Mouse (Mus musculus): Measurements from ENCODE around the gene Pde5a. TPM values are rescaled to one million over a fixed set of nuclear protein-coding genes. Genes with fewer than 3 reads are reported as not detected.

Pde5a gene
- total RNA-seq, 2 experiments from 2014 or later = 6.1 to 8.3 TPM

DNA sequence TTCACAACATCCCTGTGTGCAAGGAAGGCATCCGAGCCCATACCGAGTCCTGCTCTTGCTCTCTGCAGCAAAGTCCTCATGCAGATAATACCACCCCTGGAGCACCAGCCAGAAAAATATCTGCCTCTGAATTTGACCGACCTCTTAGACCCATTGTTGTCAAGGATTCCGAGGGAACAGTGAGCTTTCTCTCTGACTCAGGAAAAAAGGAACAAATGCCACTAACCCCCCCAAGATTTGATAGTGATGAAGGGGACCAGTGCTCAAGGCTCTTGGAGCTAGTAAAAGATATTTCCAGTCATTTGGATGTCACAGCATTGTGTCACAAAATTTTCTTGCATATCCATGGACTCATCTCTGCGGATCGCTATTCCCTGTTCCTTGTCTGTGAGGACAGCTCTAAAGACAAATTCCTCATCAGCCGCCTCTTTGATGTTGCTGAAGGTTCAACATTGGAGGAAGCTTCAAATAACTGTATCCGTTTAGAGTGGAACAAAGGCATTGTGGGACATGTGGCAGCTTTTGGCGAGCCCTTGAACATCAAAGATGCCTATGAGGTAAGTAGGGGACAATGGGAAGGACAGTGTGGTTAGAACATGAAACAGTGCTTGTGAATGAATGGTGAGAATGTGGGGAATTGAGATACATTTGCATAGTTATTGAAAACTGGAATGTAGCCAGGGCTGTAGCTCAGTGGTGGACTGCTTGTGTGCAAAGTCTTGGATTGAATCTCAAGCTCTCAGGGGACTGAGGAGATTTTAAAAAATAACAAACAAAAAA, 19.4 kb downstream of the Pde5a start:
- intact Hi-C loops (cut with DNase I; ENCODE audit: low total_unique reads) = no loop called here
- DNase-seq = no peak

GRCm38 (mm10) chr3:122763240-122763761, 34.6 kb downstream of the Pde5a start:
- intact Hi-C loops (cut with DNase I; ENCODE audit: low total_unique reads) = no loop called here
- DNase-seq = no peak

GRCm38 (mm10) chr3:122763768-122764167, 35.0 kb downstream of the Pde5a start:
- intact Hi-C loops (cut with DNase I; ENCODE audit: low total_unique reads) = no loop called here
- DNase-seq = no peak

DNA sequence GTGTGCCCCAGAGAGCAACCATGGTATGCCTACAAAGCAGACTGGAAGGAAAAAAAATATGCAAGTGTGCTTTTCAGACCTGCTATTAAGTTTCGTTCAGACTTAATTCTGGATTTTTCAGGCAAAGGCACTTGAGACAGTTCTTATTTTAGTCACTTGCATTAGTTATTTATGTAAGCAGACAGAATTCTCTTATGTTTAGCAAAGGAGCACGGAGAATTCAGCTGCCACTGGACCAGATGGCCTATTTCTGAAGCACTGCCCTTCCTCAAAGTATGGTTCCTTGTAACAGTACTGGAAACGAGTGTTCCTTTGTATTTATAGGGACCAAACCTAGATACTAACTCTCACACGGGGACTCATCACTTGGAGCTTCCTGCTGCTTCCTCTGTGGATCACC, 38.2 kb downstream of the Pde5a start:
- DNase-seq = no peak
- intact Hi-C loops (cut with DNase I; ENCODE audit: low total_unique reads) = no loop called here

DNA sequence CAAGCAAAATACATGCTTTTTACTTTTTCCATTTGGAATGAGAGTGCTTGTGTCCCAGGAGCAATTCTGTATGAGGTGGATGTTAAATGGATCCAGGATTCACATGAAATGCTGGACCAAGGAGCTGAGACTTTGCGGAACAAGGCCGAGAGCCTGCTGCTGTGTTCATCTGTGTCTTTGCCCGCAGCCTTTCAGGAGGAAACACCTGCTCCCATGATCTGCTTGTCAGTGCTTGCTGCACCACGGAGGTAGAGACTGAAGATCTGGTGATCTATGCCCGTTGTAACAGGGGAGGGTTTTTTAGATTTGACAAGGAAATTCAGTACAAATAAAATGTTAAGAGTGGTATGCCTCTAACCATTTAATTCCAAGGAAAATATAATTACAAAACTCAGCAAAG, 39.1 kb downstream of the Pde5a start:
- intact Hi-C loops (cut with DNase I; ENCODE audit: low total_unique reads) = no loop called here

GRCm38 (mm10) chr3:122781417-122781816, 52.7 kb downstream of the Pde5a start:
- DNase-seq = no peak
- intact Hi-C loops (cut with DNase I; ENCODE audit: low total_unique reads) = loop anchor here (5.0 kb wide), 1 partner anchor 134 kb away; no protein-coding TSS in a partner anchor

More for the DNA sequence above, 39.1 kb downstream of the Pde5a start:
- DNase-seq = no peak

DNA sequence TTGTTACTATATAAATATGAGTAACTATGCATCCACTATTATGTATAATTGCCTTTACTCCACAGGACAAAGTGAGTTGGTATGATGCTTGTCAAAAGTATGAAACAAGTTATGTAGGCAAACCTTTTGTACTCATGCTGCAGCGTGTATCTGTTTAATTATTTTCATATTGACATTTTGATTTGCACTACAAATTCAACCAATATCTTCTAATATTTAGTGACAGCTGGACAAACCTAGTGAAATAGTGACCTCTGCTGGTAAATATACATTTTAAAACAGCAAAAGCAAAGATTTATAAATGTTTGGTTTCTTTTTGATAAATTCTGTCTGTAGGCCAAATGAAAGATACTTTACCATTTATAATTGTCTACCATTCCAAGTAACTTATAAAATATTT, 55.5 kb downstream of the Pde5a start:
- intact Hi-C loops (cut with DNase I; ENCODE audit: low total_unique reads) = loop anchor here (5.0 kb wide), 1 partner anchor 137 kb away; no protein-coding TSS in a partner anchor
- DNase-seq = no peak

- DNase-seq = no peak
- intact Hi-C loops (cut with DNase I; ENCODE audit: low total_unique reads) = no loop called here
Observed at GRCm38 (mm10) chr3:122788314-122788713, 59.6 kb downstream of the Pde5a start.

DNA sequence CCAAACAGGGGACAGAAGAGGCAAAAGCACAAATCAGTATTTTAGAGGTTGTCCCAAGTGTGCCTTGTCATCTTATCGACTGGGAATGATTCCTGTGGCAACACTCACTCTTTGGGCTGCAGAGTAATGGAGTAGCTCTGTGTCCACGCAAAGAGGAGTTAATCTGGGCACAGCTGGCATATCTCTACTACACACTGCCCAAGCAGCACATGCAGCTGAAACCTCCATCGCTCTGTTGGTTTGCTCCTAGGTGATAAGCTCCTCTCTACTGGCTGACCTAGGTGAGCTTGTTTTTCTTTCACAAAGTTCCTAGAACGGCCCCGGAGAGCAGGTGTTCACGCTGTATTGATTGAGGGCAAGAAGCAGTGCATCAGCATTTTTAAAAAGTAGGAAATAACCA, 60.8 kb downstream of the Pde5a start:
- no peak for DNase-seq
- intact Hi-C loops (cut with DNase I; ENCODE audit: low total_unique reads) = no loop called here

DNA sequence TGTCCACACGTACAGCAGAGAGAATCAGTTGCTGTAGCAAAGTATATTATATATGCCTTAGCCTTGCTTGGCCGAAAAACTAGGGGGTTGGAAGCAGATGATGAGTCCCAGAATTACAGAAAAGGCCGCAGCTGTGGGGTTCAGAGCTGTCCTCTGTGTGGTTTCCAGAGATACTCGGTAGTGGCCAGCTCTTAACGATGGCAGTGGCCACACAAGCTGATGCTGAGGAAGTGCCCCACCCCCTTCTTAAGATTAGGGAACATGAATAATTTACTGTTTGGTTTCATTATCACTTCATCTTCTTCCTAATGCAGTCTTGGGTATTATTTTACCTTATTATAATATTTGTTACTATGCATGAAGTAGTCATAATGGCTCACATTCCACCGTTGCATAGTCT, 71.3 kb downstream of the Pde5a start:
- intact Hi-C loops (cut with DNase I; ENCODE audit: low total_unique reads) = no loop called here
- no peak for DNase-seq

DNA sequence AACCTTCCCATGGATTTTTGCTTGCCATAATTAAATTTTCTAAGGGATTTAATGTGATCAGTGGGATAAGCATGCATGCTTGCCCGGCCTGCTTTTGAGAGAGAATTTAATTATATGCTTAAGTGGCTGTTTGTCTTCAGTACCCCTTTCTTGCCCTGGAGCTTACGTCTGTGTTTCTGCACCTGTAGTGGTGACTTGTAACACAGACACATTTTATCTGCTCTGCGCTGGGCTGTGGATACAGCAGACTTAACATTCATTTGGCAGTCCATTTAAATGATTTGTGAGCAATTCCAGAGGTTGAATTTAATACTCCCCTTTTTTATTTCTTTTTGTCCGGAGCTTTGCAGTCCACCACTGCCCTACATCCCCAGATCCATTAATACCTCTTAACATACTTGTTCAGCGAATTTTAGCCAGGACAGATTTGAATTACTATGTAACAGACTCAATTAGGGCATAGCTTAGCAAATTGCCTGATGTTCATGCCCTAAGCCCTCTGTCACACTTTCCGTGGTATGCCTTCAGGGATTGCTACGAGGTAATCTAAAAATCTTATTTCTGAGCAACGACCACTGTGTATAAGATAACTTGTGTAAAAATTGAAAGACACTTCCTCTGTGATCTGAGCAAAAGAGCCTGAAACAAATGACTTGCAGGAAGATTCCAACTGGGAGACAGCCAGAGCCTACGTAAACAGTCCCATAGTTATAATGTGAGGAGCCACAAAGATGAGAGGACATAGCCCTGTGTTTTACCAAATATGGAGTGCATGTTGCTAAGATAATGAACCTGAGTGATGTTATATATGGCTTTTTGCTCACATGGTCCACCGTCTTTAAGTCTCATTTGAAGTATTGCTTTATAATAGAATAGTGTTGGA, 72.0 kb downstream of the Pde5a start:
- DNase-seq = no peak
- intact Hi-C loops (cut with DNase I; ENCODE audit: low total_unique reads) = no loop called here

GRCm38 (mm10) chr3:122801436-122802221, 72.9 kb downstream of the Pde5a start:
- intact Hi-C loops (cut with DNase I; ENCODE audit: low total_unique reads) = no loop called here
- no peak for DNase-seq

DNA sequence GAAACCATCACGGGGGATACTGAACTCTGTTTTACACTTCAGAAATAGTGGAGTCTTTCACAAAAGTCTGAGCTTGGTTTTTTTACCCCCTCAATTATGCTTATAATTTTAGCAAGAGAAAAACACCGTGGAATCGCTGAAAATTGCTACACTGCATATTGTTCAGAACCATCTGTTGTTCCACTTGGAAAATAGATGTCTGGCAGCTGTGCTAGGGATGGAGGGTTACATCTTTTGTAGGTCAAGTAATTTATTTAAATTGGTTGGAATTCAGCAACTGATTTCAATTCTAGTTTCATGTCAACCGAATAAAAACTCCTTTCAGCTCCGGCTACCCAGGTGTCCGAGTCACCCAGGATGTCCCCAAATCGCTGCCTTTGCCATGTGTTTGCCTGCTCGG, 78.6 kb downstream of the Pde5a start:
- intact Hi-C loops (cut with DNase I; ENCODE audit: low total_unique reads) = no loop called here
- no peak for DNase-seq

DNA sequence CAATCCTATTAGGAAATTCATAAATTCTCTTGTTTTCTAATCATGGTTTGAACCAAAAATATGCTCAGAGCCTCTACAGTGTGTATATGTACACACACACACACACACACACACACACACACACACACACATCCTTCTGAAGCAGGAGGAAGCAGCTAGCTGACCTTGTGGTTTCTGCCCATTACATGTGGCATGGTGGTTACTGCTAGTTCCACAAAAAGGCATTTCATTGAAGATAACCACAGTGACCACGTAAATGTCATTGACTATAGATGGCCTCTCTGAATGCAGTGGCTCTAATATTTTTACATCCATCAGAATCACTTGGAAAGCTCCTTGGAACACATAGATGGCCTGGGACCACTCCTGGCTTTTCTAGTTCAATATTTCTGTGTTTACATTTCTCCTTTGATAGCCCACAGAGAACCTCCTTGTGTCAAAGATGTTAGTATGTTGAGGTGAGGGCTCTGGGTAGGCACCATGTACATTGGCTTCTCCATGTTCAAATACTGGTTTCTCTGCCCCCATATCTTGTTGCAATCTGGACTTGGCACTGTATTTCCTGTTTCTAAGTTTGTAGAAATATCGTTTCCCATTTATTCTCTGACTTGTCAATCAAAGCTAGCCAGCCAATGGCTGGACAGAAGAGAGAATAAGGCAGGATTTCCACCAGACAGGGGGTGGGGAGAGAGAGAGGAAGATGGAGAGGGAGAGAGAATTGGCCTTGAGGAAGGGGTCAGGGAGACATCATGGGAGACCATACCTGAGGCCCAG, 81.5 kb downstream of the Pde5a start:
- DNase-seq = no peak
- intact Hi-C loops (cut with DNase I; ENCODE audit: low total_unique reads) = no loop called here

DNA sequence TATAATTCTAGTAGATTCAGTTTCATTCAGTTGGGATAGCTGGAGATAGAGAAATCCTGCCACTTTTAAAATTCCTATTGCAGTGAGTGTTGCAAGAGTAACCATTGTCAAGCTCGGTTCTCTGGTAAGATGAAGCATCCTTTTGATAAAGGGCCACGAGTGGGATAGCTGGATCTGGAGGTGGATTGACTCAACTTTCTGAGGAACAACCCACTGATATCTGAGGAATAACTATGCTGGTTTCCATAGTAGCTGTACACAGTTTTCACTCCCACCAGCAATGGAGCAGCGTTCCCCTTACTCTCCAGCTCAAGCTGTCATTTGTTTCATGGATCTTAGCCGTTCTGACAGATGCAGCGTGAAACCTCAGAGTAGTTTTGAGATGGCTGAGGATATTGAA, 82.2 kb downstream of the Pde5a start:
- DNase-seq = no peak
- intact Hi-C loops (cut with DNase I; ENCODE audit: low total_unique reads) = no loop called here

- intact Hi-C loops (cut with DNase I; ENCODE audit: low total_unique reads) = no loop called here
- no peak for DNase-seq
Observed at GRCm38 (mm10) chr3:122814531-122814930, 85.8 kb downstream of the Pde5a start.

DNA sequence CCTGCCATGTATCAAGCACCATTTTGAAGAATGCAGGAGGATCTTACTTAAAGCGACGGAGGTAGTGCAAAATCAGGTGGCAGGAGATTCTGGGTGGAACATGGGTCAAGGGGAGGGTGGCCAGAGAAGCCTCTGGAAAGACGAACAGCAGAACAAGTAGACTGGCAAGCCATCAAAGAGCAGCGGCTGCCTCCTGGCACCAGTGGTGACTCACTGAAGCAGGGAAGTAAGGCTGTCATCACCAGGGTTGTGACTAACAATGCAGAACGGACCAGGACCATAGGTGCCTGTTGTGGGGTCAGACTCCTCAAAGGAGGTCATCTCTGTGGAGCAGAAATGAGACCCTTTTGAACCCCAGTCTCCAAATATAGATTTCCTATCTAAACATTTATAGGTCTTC, 89.5 kb downstream of the Pde5a start:
- DNase-seq = no peak
- intact Hi-C loops (cut with DNase I; ENCODE audit: low total_unique reads) = no loop called here

- intact Hi-C loops (cut with DNase I; ENCODE audit: low total_unique reads) = no loop called here
- no peak for DNase-seq
Observed at GRCm38 (mm10) chr3:122820700-122821099, 92.0 kb downstream of the Pde5a start.
